Mouse (Mus musculus) forebrain, embryonic 13.5 days (tissue): Measurements from ENCODE around the gene Asgr1. TPM values are rescaled to one million over a fixed set of nuclear protein-coding genes. Genes with fewer than 3 reads are reported as not detected.
"Not testable (repeated sequence)": the region's sequence is repeated elsewhere in the genome, so short reads cannot be mapped to it uniquely, and the experiment has no call there.

Experiments
- ATAC-seq: fragments of 200-750 bp; cut with Nextera tagmentation; 2 replicates; pipeline ENCODE4 v1.8.0; 2017
- H3K27ac ChIP-seq: fragments of 300-500 bp; sonication (generic); 2 replicates; pipeline ENCODE4 v1.5.1; 2015; ENCODE audit warnings: inconsistent platforms, mild to moderate bottlenecking, moderate library complexity
- H3K27me3 ChIP-seq: fragments of 300-500 bp; sonication (generic); 2 replicates; pipeline ENCODE4 v1.6.1; 2015; ENCODE audit warnings: mild to moderate bottlenecking, inconsistent platforms
- H3K36me3 ChIP-seq: fragments of 300-500 bp; sonication (generic); 2 replicates; pipeline ENCODE4 v1.6.1; 2015; ENCODE audit warnings: mild to moderate bottlenecking, inconsistent platforms; ENCODE audit not compliant: poor library complexity, severe bottlenecking
- H3K4me1 ChIP-seq: fragments of 300-500 bp; sonication (generic); 2 replicates; pipeline ENCODE4 v1.6.1; 2015; ENCODE audit warnings: inconsistent platforms
- H3K4me2 ChIP-seq: fragments of 300-500 bp; sonication (generic); 2 replicates; pipeline ENCODE4 v1.6.1; 2015; ENCODE audit warnings: inconsistent platforms, mild to moderate bottlenecking, moderate library complexity
- H3K4me3 ChIP-seq: fragments of 300-500 bp; sonication (generic); 2 replicates; pipeline ENCODE4 v1.5.1; 2015; ENCODE audit warnings: mild to moderate bottlenecking, inconsistent platforms
- H3K9ac ChIP-seq: fragments of 300-500 bp; sonication (generic); 2 replicates; pipeline ENCODE4 v1.6.1; 2015; ENCODE audit warnings: mild to moderate bottlenecking, inconsistent platforms
- H3K9me3 ChIP-seq: fragments of 300-500 bp; sonication (generic); replicated peaks from 2 replicates; pipeline ENCODE4 v1.6.1; 2016; ENCODE audit warnings: inconsistent platforms
- WGBS: fragments of 180-500 bp; shearing (Covaris S2); methylation state at CpG from one replicate; pipeline ENCODE4 v1.1.7; 2015; 5-methylcytosine and 5-hydroxymethylcytosine counted together
- polyA plus RNA-seq: library from polyadenylated mRNA; unstranded; fragments of >200 nt; fragmentation: Nextera tagmentation; extraction: Ambion mirVana; gene quantifications from 2 replicates; pipeline ENCODE4 v1.2.1, GENCODE M21; 2015

The Asgr1 gene
- 0.37 and 0.59 TPM in 2 replicates for polyA plus RNA-seq

DNA sequence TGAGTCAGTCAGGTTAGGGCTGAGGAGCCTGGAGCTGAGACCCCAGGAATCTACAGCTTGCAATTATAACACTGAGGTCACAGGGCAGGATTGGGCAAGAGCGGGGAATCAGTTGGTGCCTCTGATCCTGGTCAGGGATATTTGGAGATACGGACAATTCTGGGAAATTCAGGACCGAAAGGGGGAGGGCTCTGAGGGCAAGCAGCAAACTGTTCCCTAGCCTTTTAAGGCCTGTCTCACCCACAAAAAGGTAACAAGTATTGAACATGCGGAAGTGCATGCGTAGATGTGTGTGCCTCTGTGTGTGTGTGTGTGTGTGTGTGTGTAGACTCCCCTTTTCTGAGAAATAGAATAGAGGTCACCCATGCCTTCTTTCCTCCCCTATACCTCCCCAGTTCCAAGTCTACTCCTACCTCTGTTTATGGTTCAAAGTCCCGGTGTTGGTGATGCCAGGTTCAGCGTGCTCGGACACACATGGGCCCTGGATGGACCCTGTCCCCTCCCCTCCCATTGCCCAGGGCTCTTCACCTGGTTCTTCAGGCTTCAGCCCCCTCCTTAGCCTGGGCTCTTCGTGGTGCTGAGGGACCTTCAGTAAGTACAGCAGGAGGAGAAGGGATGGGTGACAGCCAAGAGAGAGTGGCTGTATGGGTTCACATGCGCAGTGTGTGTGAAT, at the start of gene Asgr1:
Gene Asgr1 (plus strand): TSS at position 188 of the 673 bp plus-strand sequence.
- Histone ChIP-seq H3K36me3 (no peaks in the 10 kb centered on the region), H3K27ac (no peak within 1 kb of the TSS), H3K9me3 (no peaks in the 10 kb centered on the region), H3K27me3 (no peaks in the 10 kb centered on the region), H3K4me3 (no peak within 1 kb of the TSS), H3K9ac (no peak within 1 kb of the TSS), H3K4me1 (peaks cover 5% of the 10 kb centered on the region; the same call in 1 of the 2 replicates), H3K4me2 (no peak within 1 kb of the TSS)
- 86% methylated on average over 10 of the region's 10 CpGs for WGBS
- ATAC-seq = no peak

DNA sequence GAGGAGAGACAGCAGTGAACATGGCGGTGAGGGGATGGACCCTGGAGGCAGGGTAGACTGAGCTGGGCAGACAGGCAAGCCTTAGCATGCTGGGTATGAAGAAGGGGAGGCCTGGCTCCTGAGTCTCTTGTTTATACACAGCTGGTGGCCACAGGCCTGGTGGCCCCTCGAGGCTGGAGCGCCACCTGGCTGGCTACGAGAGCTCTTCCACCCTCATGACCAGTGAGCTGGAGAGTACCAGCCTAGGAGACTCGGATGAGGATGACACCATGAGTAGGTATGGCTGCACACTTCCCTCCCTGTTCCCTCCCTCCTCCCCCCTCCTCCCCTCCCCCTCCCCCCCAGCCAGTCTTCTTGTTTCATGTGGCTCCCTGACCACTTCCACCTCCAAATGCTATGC, 48.4 kb upstream of the Asgr1 start:
- peaks cover 34% of the 10 kb centered on the region for H3K4me1 ChIP-seq
- H3K27ac ChIP-seq = no peak overlapping the region
- 57% methylated on average over 5 of the region's 5 CpGs for WGBS
- H3K36me3 ChIP-seq = peaks cover 62% of the 10 kb centered on the region
- no peaks in the 10 kb centered on the region for H3K9me3 ChIP-seq
- no peak overlapping the region for H3K9ac ChIP-seq
- no peak overlapping the region for H3K4me3 ChIP-seq
- H3K4me2 ChIP-seq = no peak overlapping the region
- ATAC-seq = no peak
- H3K27me3 ChIP-seq = no peaks in the 10 kb centered on the region

DNA sequence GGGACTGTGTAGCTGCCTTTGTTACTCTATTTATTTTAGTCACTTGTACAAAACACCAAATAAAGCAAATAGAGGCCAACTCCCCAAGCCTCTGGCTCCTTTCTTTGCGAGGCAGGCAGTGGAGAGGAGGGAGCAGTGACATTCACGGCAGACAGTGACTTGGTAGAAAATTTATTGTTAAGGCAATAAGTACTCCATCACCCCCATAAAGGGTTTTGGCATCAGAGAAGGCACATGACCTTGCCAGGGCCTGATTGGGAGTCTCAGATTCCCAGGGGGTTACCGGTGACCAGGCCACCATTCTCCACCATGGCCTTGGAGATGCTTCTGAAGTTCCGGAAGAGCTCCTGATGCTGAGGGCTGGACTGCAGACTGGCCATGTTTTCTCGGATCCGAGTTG, 43.9 kb upstream of the Asgr1 start:
- no peak overlapping the region for H3K27ac ChIP-seq
- no peak overlapping the region for H3K4me3 ChIP-seq
- H3K27me3 ChIP-seq = no peaks in the 10 kb centered on the region
- H3K9me3 ChIP-seq = no peaks in the 10 kb centered on the region
- H3K4me1 ChIP-seq = peaks cover 9% of the 10 kb centered on the region
- peaks cover 90% of the 10 kb centered on the region for H3K36me3 ChIP-seq
- WGBS = 91% methylated on average over 6 of the region's 6 CpGs
- H3K9ac ChIP-seq = no peak overlapping the region
- ATAC-seq = no peak
- H3K4me2 ChIP-seq = no peak overlapping the region

DNA sequence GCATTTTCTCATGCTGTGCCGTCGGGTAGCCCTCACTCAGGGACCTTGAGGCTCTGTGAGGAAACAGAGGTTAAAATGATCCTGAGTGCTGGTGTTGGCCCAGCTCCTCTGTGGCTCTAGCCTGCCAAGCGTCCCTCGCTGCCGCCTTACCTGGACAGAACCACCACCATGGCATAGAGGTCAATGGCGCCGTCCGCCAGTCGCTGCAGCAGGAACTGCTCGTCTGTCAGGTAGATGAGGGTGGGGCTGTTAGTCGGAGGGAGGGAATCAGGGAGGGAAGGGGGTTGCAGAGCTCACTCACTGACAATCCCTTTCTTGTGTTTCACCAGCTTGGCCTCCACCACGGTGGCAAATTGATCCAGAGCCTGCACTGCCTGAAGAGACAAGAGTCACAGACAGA, 43.3 kb upstream of the Asgr1 start:
- ATAC-seq = no peak
- H3K36me3 ChIP-seq = peaks cover 85% of the 10 kb centered on the region

DNA sequence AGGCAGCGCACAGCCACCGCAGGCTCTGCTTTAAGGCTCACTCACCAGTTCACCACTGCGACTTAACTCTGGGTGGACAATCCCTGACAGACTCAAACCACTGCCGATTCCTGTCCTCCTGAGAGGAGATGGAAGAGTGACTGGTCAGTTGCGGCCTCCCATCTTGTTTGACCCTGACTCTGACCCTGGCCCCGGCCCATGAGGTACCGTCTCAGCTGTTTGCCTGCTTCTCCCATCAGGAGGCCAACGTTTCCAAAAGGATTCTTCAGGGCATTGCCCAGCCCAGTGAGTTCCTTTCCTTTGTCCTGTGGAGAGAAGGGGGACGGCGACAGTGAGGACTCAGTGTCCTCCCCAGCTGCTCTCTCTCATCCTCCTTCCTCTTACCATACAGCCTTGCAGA, 42.9 kb upstream of the Asgr1 start:
- Histone ChIP-seq H3K27ac (no peak overlapping the region), H3K4me3 (no peak overlapping the region), H3K4me1 (peaks cover 16% of the 10 kb centered on the region), H3K4me2 (no peak overlapping the region), H3K36me3 (peaks cover 81% of the 10 kb centered on the region), H3K9me3 (no peaks in the 10 kb centered on the region), H3K9ac (no peak overlapping the region), H3K27me3 (no peaks in the 10 kb centered on the region)
- no peak for ATAC-seq
- 78% methylated on average over 10 of the region's 10 CpGs for WGBS

More for the DNA sequence above, 43.3 kb upstream of the Asgr1 start:
- no peak overlapping the region for H3K4me3 ChIP-seq
- 90% methylated on average over 12 of the region's 12 CpGs for WGBS
- H3K9me3 ChIP-seq = no peaks in the 10 kb centered on the region
- H3K27ac ChIP-seq = no peak overlapping the region
- H3K9ac ChIP-seq = no peak overlapping the region
- H3K4me2 ChIP-seq = no peak overlapping the region
- no peaks in the 10 kb centered on the region for H3K27me3 ChIP-seq
- H3K4me1 ChIP-seq = peaks cover 15% of the 10 kb centered on the region

DNA sequence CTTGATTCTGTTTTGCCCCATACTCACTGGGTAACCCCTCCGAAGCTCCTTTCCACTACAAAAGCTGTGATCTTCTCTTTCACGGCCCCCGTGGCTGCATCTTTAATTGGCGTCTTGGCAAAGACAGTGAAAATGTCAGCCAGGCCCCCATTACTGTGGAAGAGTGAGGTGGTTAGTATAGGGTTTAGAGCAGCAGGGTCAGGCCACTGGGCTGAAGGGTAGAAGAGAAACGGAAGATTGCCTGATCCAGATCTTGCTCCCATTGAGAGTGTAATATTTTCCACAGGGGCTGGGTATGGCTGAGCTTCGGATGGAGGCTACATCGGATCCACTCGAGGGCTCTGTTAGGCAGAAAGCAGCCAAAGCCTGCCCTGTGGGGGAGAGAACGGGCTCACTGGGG, 41.0 kb upstream of the Asgr1 start:
- ATAC-seq = no peak
- Histone ChIP-seq H3K36me3 (peaks cover 62% of the 10 kb centered on the region), H3K4me3 (no peak overlapping the region), H3K9ac (0 out of 2 replicates have a peak overlapping the region, but pooled peaks have one; percentile 26), H3K27me3 (no peaks in the 10 kb centered on the region), H3K9me3 (no peaks in the 10 kb centered on the region), H3K4me1 (peaks cover 26% of the 10 kb centered on the region), H3K4me2 (no peak overlapping the region), H3K27ac (no peak overlapping the region)
- WGBS = 81% methylated on average over 9 of the region's 9 CpGs

DNA sequence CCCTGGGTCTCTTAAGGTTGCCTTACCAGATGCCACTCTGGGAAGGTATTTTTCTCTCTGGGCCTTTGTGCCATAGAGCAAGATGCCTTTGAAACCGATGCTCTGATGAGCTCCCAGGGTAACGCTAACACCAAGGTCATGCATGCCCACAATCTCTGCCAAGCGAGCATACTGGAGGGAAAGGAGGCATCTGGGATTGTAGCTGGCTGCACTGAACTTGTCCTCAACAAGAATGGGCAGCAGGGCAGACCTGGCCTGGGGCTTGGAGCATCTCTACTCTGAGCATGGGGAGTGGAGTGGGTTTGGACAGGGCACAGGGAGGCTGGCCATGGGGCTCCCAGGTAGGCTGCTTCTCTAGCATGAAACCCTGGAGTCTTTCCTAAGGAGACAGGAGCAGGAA, 40.5 kb upstream of the Asgr1 start:
- Histone ChIP-seq H3K9me3 (no peaks in the 10 kb centered on the region), H3K4me1 (peaks cover 28% of the 10 kb centered on the region), H3K27me3 (no peaks in the 10 kb centered on the region), H3K27ac (no peak overlapping the region), H3K4me2 (no peak overlapping the region), H3K4me3 (no peak overlapping the region), H3K36me3 (peaks cover 57% of the 10 kb centered on the region), H3K9ac (no peak overlapping the region)
- ATAC-seq = no peak
- 93% methylated on average over 3 of the region's 3 CpGs for WGBS

DNA sequence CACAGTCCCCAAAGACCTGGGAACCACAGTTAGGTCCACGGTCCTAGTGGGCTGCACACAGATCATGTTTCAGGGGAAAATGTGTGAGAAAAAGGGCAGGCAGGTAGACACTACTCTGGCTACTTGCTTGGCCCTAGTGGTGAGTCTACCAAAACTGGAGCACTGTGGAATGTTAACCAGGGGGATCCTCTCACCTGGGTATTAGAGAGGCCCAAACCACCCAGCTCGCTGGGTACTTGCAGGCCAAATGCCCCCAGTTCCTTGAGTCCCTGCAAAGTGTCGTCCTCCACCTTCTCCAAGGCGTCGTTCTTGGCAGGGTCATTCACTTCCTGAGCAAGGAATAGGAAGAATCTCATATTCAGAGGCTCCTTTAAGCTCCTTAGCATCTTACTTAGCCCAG, 39.8 kb upstream of the Asgr1 start:
- Histone ChIP-seq H3K9ac (0 out of 2 replicates have a peak overlapping the region, but pooled peaks have one; percentile 16), H3K27me3 (no peaks in the 10 kb centered on the region), H3K4me3 (peak overlapping the region; percentile 59; the same call in 1 of the 2 replicates), H3K36me3 (peaks cover 50% of the 10 kb centered on the region), H3K4me1 (peaks cover 33% of the 10 kb centered on the region), H3K9me3 (no peaks in the 10 kb centered on the region), H3K4me2 (peak overlapping the region; percentile 85), H3K27ac (0 out of 2 replicates have a peak overlapping the region, but pooled peaks have one; percentile 59)
- WGBS = 55% methylated on average over 5 of the region's 5 CpGs
- no peak for ATAC-seq

DNA sequence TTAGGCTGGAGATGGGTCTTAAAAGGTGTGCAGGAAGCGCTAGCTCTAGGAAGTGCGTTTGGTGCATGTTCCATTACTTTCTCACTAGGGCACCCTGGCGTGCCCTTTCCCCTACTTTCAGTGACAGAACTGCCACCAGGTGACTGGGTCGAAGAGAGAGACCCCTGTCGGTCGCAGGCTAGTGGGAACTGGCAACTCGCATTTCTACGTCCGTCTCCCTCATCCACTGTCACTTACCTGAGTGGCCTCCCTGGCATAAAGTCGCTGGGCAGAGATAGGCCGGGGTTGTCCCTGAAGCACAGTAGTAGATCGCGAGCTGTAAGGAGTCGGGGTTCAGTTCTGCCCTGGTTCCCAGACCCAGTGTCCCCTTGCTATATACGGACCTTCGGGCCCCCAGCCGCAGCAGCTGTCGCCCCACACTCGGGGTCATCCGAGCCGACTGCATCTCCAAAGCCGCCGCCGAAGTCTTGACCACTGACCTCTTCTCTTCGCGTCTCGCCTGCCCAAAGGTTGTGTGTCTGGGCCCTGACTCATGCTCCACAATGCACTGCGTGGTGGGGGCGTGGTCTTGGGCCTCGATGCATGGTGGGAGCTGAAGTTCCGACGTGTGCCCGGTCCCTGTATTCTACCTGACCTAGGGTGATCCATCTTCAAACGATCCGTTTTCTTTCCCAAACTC, 38.9 kb upstream of the Asgr1 start, which contains the start of gene Acadvl:
Gene Acadvl (minus strand): TSS at position 532 of the 679 bp plus-strand sequence.
- WGBS = under 1% methylated on average over 35 of the region's 35 CpGs
- Histone ChIP-seq H3K9ac (peak within 1 kb of the TSS; percentile 83), H3K27me3 (no peaks in the 10 kb centered on the region), H3K9me3 (no peaks in the 10 kb centered on the region), H3K4me1 (peaks cover 42% of the 10 kb centered on the region), H3K4me2 (peak within 1 kb of the TSS; percentile 85), H3K4me3 (peak within 1 kb of the TSS; percentile 59), H3K27ac (peak within 1 kb of the TSS; percentile 59), H3K36me3 (peaks cover 41% of the 10 kb centered on the region)
- peak; percentile 84 for ATAC-seq

DNA sequence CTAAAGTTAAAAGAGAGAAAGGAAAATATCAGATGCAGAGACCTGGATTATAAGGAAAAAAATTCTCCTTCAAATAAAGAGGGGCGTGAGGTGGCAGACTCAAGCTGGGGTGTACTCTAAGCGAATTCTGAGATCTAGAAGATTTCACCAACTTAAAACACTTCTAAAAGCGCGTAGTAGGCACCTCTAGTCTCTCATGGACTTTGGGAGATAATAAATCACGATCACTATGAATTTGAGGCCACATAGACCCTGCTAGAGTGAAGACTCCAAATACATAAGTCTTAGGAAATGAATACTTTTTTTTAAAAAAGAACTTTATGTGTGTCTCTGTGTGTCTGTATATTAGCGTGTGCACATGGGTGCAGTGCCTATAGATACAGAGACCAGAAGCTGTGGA, 38.2 kb upstream of the Asgr1 start:
- peak overlapping the region; percentile 59; the same call in 1 of the 2 replicates for H3K4me3 ChIP-seq
- 65% methylated on average over 6 of the region's 6 CpGs for WGBS

DNA sequence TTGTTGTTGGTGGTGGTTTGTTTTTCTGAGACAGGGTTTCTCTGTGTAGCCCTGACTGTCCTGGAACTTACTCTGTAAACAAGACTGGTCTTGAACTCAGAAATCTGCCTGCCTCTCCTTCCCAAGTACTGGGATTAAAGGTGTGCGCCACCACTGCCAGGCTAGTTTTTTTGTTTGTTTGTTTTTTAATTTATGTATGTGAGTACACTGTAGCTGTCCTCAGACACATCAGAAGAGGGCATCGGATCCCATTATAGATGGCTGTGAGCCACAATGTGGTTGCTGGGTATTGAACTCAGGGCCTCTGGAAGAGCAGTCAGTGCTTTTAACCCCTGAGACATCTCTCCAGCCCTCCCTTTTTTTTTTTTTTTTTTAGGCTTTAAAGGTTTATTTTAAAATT, 37.7 kb upstream of the Asgr1 start:
- H3K4me2 ChIP-seq, H3K4me3 ChIP-seq, H3K27me3 ChIP-seq, H3K9me3 ChIP-seq, H3K9ac ChIP-seq, H3K27ac ChIP-seq, ATAC-seq: not testable (repeated sequence)
- 86% methylated on average over 2 of the region's 2 CpGs for WGBS
- H3K36me3 ChIP-seq = peaks cover 29% of the 10 kb centered on the region
- H3K4me1 ChIP-seq = peaks cover 51% of the 10 kb centered on the region

More for the DNA sequence above, 38.2 kb upstream of the Asgr1 start:
- peak overlapping the region; percentile 85 for H3K4me2 ChIP-seq
- H3K36me3 ChIP-seq = peaks cover 34% of the 10 kb centered on the region
- H3K9ac ChIP-seq = peak overlapping the region; percentile 83; the same call in 1 of the 2 replicates
- H3K4me1 ChIP-seq = peaks cover 49% of the 10 kb centered on the region
- no peak for ATAC-seq
- no peaks in the 10 kb centered on the region for H3K9me3 ChIP-seq
- H3K27ac ChIP-seq = no peak overlapping the region
- H3K27me3 ChIP-seq = no peaks in the 10 kb centered on the region

DNA sequence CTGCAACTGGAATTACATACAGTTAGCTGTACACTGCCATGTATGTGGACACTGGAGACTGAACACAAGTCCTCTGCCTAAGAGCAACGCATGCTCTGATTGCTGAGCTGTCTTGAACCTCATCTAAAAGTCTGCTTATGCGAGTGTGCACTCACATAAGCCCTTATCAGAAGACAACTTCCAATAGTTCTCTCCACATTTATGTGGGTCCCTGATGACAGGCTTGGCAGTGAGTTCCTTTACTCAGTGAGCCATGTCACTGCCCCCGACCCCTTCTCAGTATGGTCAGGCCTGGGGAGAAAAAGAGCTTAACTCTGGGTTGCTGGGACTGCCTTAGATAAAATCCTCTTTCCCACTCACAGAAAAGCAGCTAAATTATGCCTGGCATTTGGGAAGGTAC, 37.2 kb upstream of the Asgr1 start, which contains the start of gene Dlg4:
Gene Dlg4 (plus strand): TSS at position 274 of the 400 bp plus-strand sequence.
- Histone ChIP-seq H3K9me3 (no peaks in the 10 kb centered on the region), H3K4me2 (peak within 1 kb of the TSS; percentile 92), H3K4me1 (peaks cover 51% of the 10 kb centered on the region), H3K27me3 (no peaks in the 10 kb centered on the region), H3K9ac (peak within 1 kb of the TSS; percentile 92), H3K36me3 (peaks cover 24% of the 10 kb centered on the region), H3K4me3 (peak within 1 kb of the TSS; percentile 71), H3K27ac (peak within 1 kb of the TSS; percentile 96)
- 78% methylated on average over 3 of the region's 3 CpGs for WGBS
- ATAC-seq = no peak
